Mouse (Mus musculus): Measurements from ENCODE around the gene Ubl4b. TPM values are rescaled to one million over a fixed set of nuclear protein-coding genes. Genes with fewer than 3 reads are reported as not detected.

Gene Ubl4b
- polyA plus RNA-seq, 1 experiment from 2014 or later = not detected

- no peak overlapping the region for H3K9ac ChIP-seq
- no peak for ATAC-seq (ENCODE audit: borderline replicate concordance, extremely low read depth, low FRiP score, low TSS enrichment)
- H3K4me3 ChIP-seq = no peak overlapping the region
- no peaks in the 10 kb centered on the region for H3K36me3 ChIP-seq
- peaks cover 99% of the 10 kb centered on the region for H3K27me3 ChIP-seq
- H3K9me3 ChIP-seq = no peaks in the 10 kb centered on the region
- 21% methylated on average over 1 of the region's 1 CpGs for whole genome bisulfite sequencing
- no peak overlapping the region for H3K4me2 ChIP-seq
- H3K27ac ChIP-seq = no peak overlapping the region
- H3K4me1 ChIP-seq = peaks cover 11% of the 10 kb centered on the region
Measured at GRCm38 (mm10) chr3:107583893-107584292, 29.0 kb upstream of the Ubl4b start.

GRCm38 (mm10) chr3:107582875-107583767 lies 28.2 kb upstream of the Ubl4b start:
- peaks cover 11% of the 10 kb centered on the region for H3K4me1 ChIP-seq
- H3K9ac ChIP-seq = no peak overlapping the region
- ATAC-seq (ENCODE audit: borderline replicate concordance, extremely low read depth, low FRiP score, low TSS enrichment) = no peak
- 2% methylated on average over 65 of the region's 65 CpGs for WGBS
- peak overlapping the region; percentile 31 for H3K4me3 ChIP-seq
- no peaks in the 10 kb centered on the region for H3K9me3 ChIP-seq
- peak overlapping the region; percentile 58 for H3K4me2 ChIP-seq
- peaks cover 95% of the 10 kb centered on the region for H3K27me3 ChIP-seq
- no peak overlapping the region for H3K27ac ChIP-seq
- no peaks in the 10 kb centered on the region for H3K36me3 ChIP-seq

GRCm38 (mm10) chr3:107582130-107582874 lies 27.4 kb upstream of the Ubl4b start:
- Histone ChIP-seq H3K9ac (no peak overlapping the region), H3K27ac (no peak overlapping the region), H3K9me3 (no peaks in the 10 kb centered on the region), H3K27me3 (peaks cover 87% of the 10 kb centered on the region), H3K4me3 (peak overlapping the region; percentile 31), H3K4me1 (peaks cover 11% of the 10 kb centered on the region), H3K36me3 (no peaks in the 10 kb centered on the region), H3K4me2 (peak overlapping the region; percentile 58)
- ATAC-seq (ENCODE audit: borderline replicate concordance, extremely low read depth, low FRiP score, low TSS enrichment) = no peak
- WGBS = 2% methylated on average over 18 of the region's 18 CpGs

GRCm38 (mm10) chr3:107581103-107582010 lies 26.5 kb upstream of the Ubl4b start:
- H3K4me1 ChIP-seq = peaks cover 11% of the 10 kb centered on the region
- peaks cover 78% of the 10 kb centered on the region for H3K27me3 ChIP-seq
- H3K9me3 ChIP-seq = no peaks in the 10 kb centered on the region
- H3K4me3 ChIP-seq = no peak overlapping the region
- no peak for ATAC-seq (ENCODE audit: borderline replicate concordance, extremely low read depth, low FRiP score, low TSS enrichment)
- H3K36me3 ChIP-seq = no peaks in the 10 kb centered on the region
- H3K4me2 ChIP-seq = no peak overlapping the region
- H3K9ac ChIP-seq = no peak overlapping the region
- H3K27ac ChIP-seq = no peak overlapping the region
- WGBS = 6% methylated on average over 15 of the region's 15 CpGs

- peaks cover 59% of the 10 kb centered on the region for H3K27me3 ChIP-seq
- H3K4me3 ChIP-seq = no peak overlapping the region
- H3K4me1 ChIP-seq = peaks cover 11% of the 10 kb centered on the region
- no peak overlapping the region for H3K9ac ChIP-seq
- 8% methylated on average over 4 of the region's 4 CpGs for WGBS
- H3K9me3 ChIP-seq = no peaks in the 10 kb centered on the region
- H3K4me2 ChIP-seq = no peak overlapping the region
- no peak for ATAC-seq (ENCODE audit: borderline replicate concordance, extremely low read depth, low FRiP score, low TSS enrichment)
- no peaks in the 10 kb centered on the region for H3K36me3 ChIP-seq
- H3K27ac ChIP-seq = no peak overlapping the region
Measured at GRCm38 (mm10) chr3:107579466-107579865, 24.6 kb upstream of the Ubl4b start.

GRCm38 (mm10) chr3:107577810-107578390 lies 23.0 kb upstream of the Ubl4b start:
- H3K27me3 ChIP-seq = peaks cover 43% of the 10 kb centered on the region
- no peak overlapping the region for H3K4me3 ChIP-seq
- peaks cover 6% of the 10 kb centered on the region for H3K4me1 ChIP-seq
- no peaks in the 10 kb centered on the region for H3K9me3 ChIP-seq
- no peak for ATAC-seq (ENCODE audit: borderline replicate concordance, extremely low read depth, low FRiP score, low TSS enrichment)
- no peaks in the 10 kb centered on the region for H3K36me3 ChIP-seq
- no peak overlapping the region for H3K4me2 ChIP-seq
- 19% methylated on average over 3 of the region's 3 CpGs for WGBS
- H3K9ac ChIP-seq = no peak overlapping the region
- no peak overlapping the region for H3K27ac ChIP-seq

GRCm38 (mm10) chr3:107576807-107577206 lies 21.9 kb upstream of the Ubl4b start:
- 73% methylated on average over 3 of the region's 3 CpGs for WGBS
- H3K4me3 ChIP-seq = no peak overlapping the region
- no peak overlapping the region for H3K9ac ChIP-seq
- no peak overlapping the region for H3K4me2 ChIP-seq
- no peaks in the 10 kb centered on the region for H3K9me3 ChIP-seq
- H3K27me3 ChIP-seq = peaks cover 32% of the 10 kb centered on the region
- no peaks in the 10 kb centered on the region for H3K4me1 ChIP-seq
- no peak for ATAC-seq (ENCODE audit: borderline replicate concordance, extremely low read depth, low FRiP score, low TSS enrichment)
- H3K27ac ChIP-seq = no peak overlapping the region
- H3K36me3 ChIP-seq = no peaks in the 10 kb centered on the region

- no peak overlapping the region for H3K4me2 ChIP-seq
- H3K4me3 ChIP-seq = no peak overlapping the region
- H3K27me3 ChIP-seq = peaks cover 10% of the 10 kb centered on the region; the same call in 1 of the 2 replicates
- no peaks in the 10 kb centered on the region for H3K4me1 ChIP-seq
- H3K9ac ChIP-seq = no peak overlapping the region
- 44% methylated on average over 2 of the region's 2 CpGs for WGBS
- no peak for ATAC-seq (ENCODE audit: borderline replicate concordance, extremely low read depth, low FRiP score, low TSS enrichment)
- no peak overlapping the region for H3K27ac ChIP-seq
- H3K9me3 ChIP-seq = no peaks in the 10 kb centered on the region
- H3K36me3 ChIP-seq = no peaks in the 10 kb centered on the region
Measured at GRCm38 (mm10) chr3:107571205-107571604, 16.3 kb upstream of the Ubl4b start.

- H3K4me3 ChIP-seq = no peak overlapping the region
- no peaks in the 10 kb centered on the region for H3K36me3 ChIP-seq
- no peaks in the 10 kb centered on the region for H3K9me3 ChIP-seq
- no peak overlapping the region for H3K9ac ChIP-seq
- H3K4me1 ChIP-seq = no peaks in the 10 kb centered on the region
- WGBS = 60% methylated on average over 4 of the region's 4 CpGs
- H3K27ac ChIP-seq = no peak overlapping the region
- peak; percentile 11; the same call in 1 of the 2 replicates for ATAC-seq (ENCODE audit: borderline replicate concordance, extremely low read depth, low FRiP score, low TSS enrichment)
- H3K27me3 ChIP-seq = peaks cover 15% of the 10 kb centered on the region; the same call in 1 of the 2 replicates
- no peak overlapping the region for H3K4me2 ChIP-seq
Measured at GRCm38 (mm10) chr3:107568721-107569120, 13.8 kb upstream of the Ubl4b start.

- Histone ChIP-seq H3K4me3 (no peak overlapping the region), H3K27ac (no peak overlapping the region), H3K27me3 (peaks cover 15% of the 10 kb centered on the region; the same call in 1 of the 2 replicates), H3K4me2 (no peak overlapping the region), H3K9me3 (no peaks in the 10 kb centered on the region), H3K4me1 (no peaks in the 10 kb centered on the region), H3K9ac (no peak overlapping the region), H3K36me3 (no peaks in the 10 kb centered on the region)
- ATAC-seq (ENCODE audit: borderline replicate concordance, extremely low read depth, low FRiP score, low TSS enrichment) = no peak
- 67% methylated on average over 7 of the region's 7 CpGs for WGBS
Measured at GRCm38 (mm10) chr3:107567766-107568165, 12.9 kb upstream of the Ubl4b start.

- no peak overlapping the region for H3K4me2 ChIP-seq
- H3K4me1 ChIP-seq = no peaks in the 10 kb centered on the region
- no peaks in the 10 kb centered on the region for H3K36me3 ChIP-seq
- H3K4me3 ChIP-seq = no peak overlapping the region
- peaks cover 15% of the 10 kb centered on the region; the same call in 1 of the 2 replicates for H3K27me3 ChIP-seq
- no peak overlapping the region for H3K9ac ChIP-seq
- no peak overlapping the region for H3K27ac ChIP-seq
- WGBS = 17% methylated on average over 3 of the region's 3 CpGs
- ATAC-seq (ENCODE audit: borderline replicate concordance, extremely low read depth, low FRiP score, low TSS enrichment) = no peak
- no peaks in the 10 kb centered on the region for H3K9me3 ChIP-seq
Measured at GRCm38 (mm10) chr3:107565331-107565730, 10.5 kb upstream of the Ubl4b start.
